Comparison of ENCODE assay signal across 20 mouse cellular contexts in the genomic region with DNA sequence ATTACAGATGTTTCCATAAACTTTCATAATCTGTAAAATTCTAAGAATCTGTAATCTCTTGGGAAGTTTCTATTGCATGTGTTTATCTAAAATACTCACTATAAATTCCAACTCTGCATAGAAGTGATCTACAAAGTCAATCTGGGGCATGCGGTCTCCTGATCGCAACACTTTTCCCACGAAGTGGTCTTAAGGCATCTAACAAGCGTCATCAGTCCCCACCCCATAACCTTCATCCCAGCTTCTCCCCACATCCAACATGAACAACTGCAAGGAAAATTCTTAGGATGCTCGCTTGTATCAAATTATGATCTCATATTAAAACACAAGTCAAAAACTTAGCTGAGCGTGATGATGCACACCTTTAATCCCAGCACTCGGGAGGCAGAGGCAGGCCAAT. TPM values are rescaled to one million over a fixed set of nuclear protein-coding genes. Genes with fewer than 3 reads are reported as not detected.
DNase-seq lines count a peak whose midpoint lies in the region; ATAC-seq and TF ChIP-seq lines count a peak whose summit lies in the region.
"Had no signal": no experiment of that assay in that cellular context is flagged by ENCODE, and none has a peak within 500 bp of the region (broad histone marks: within the 10 kb centered on the region; RNA-seq: fewer than 3 reads in every experiment).

No protein-coding gene starts in this region.

- no peak overlapping the region; the same call in 1 of the 2 replicates for H3K4me3 ChIP-seq in gastrocnemius, adult 2 months
- H3K4me3 ChIP-seq in heart, embryonic 13.5 days: no peak overlapping the region
- no peak overlapping the region for H3K4me3 ChIP-seq in kidney, postnatal 0 days (replicated peaks; ENCODE audit: low read depth, low read length)
- H3K4me3 ChIP-seq in midbrain, embryonic 11.5 days (ENCODE audit: low read depth, low read length): no peak overlapping the region
- no peak overlapping the region for H3K4me3 ChIP-seq in midbrain, embryonic 15.5 days
- H3K4me3 ChIP-seq: forebrain, embryonic 10.5 days; forebrain, embryonic 13.5 days; heart, embryonic 10.5 days; hindbrain, embryonic 10.5 days; hindbrain, embryonic 13.5 days had no signal

- no peak overlapping the region for H3K9ac ChIP-seq in heart, embryonic 13.5 days
- H3K9ac ChIP-seq in kidney, postnatal 0 days (ENCODE audit: low read depth, low read length): no peak overlapping the region
- no peak overlapping the region for H3K9ac ChIP-seq in midbrain, embryonic 11.5 days (ENCODE audit: low read length)
- no peak overlapping the region for H3K9ac ChIP-seq in midbrain, embryonic 15.5 days
- H3K9ac ChIP-seq: forebrain, embryonic 13.5 days; hindbrain, embryonic 13.5 days had no signal

- peaks cover 25% of the 10 kb centered on the region for H3K36me3 ChIP-seq in heart, embryonic 13.5 days
- 0 out of 2 replicates have a peak, but pooled peaks cover 3% of the 10 kb centered on the region for H3K36me3 ChIP-seq in kidney, postnatal 0 days (ENCODE audit: insufficient read depth, low read length)
- no peaks in the 10 kb centered on the region for H3K36me3 ChIP-seq in midbrain, embryonic 11.5 days (ENCODE audit: control insufficient read depth, insufficient read depth, low read length)
- no peaks in the 10 kb centered on the region for H3K36me3 ChIP-seq in midbrain, embryonic 15.5 days (replicated peaks)
- H3K36me3 ChIP-seq: hindbrain, embryonic 13.5 days had no signal

- TF ChIP-seq CTCF in gastrocnemius, adult 2 months (IDR thresholded peaks at IDR 0.05): no peak
- TF ChIP-seq CTCF in kidney, postnatal 0 days (IDR thresholded peaks at IDR 0.05; ENCODE audit: low read depth): no peak

- H3K4me1 ChIP-seq in heart, embryonic 13.5 days: peaks cover 85% of the 10 kb centered on the region
- H3K4me1 ChIP-seq in kidney, postnatal 0 days (replicated peaks; ENCODE audit: insufficient read depth, low read length): peaks cover 49% of the 10 kb centered on the region
- H3K4me1 ChIP-seq in midbrain, embryonic 11.5 days (ENCODE audit: control insufficient read depth, insufficient read depth, low read length): peaks cover 7% of the 10 kb centered on the region
- peaks cover 5% of the 10 kb centered on the region; the same call in 1 of the 2 replicates for H3K4me1 ChIP-seq in midbrain, embryonic 15.5 days

- H3K4me2 ChIP-seq in heart, embryonic 13.5 days: no peak overlapping the region
- H3K4me2 ChIP-seq in kidney, postnatal 0 days (ENCODE audit: low read length): no peak overlapping the region
- no peak overlapping the region for H3K4me2 ChIP-seq in midbrain, embryonic 11.5 days
- H3K4me2 ChIP-seq in midbrain, embryonic 15.5 days: no peak overlapping the region
- H3K4me2 ChIP-seq: forebrain, embryonic 13.5 days; hindbrain, embryonic 13.5 days had no signal

- H3K27ac ChIP-seq in gastrocnemius, adult 2 months: peak overlapping the region; percentile 78
- H3K27ac ChIP-seq in heart, embryonic 13.5 days (replicated peaks): 0 out of 2 replicates have a peak overlapping the region, but pooled peaks have one; percentile 21
- no peak overlapping the region for H3K27ac ChIP-seq in kidney, postnatal 0 days
- H3K27ac ChIP-seq in midbrain, embryonic 11.5 days (ENCODE audit: low read depth, low read length): no peak overlapping the region
- H3K27ac ChIP-seq in midbrain, embryonic 15.5 days: no peak overlapping the region
- H3K27ac ChIP-seq: forebrain, embryonic 10.5 days; forebrain, embryonic 13.5 days; hindbrain, embryonic 10.5 days; hindbrain, embryonic 13.5 days had no signal

- intact Hi-C loops in gastrocnemius, adult 2 months (cut with DNase I): no loop called here

- 89% methylated on average over 7 of the region's 7 CpGs for WGBS in heart, embryonic 13.5 days
- 93% methylated on average over 7 of the region's 7 CpGs for WGBS in kidney, postnatal 0 days
- 94% methylated on average over 7 of the region's 7 CpGs for WGBS in midbrain, embryonic 11.5 days
- 97% methylated on average over 7 of the region's 7 CpGs for whole genome bisulfite sequencing in midbrain, embryonic 15.5 days

- no peak for ATAC-seq in heart, embryonic 13.5 days (ENCODE audit: extremely low read depth, insufficient number of reproducible peaks, low FRiP score, low TSS enrichment)
- no peak for ATAC-seq in kidney, postnatal 0 days (replicated peaks; ENCODE audit: low FRiP score, low read depth)
- no peak for ATAC-seq in midbrain, embryonic 11.5 days (ENCODE audit: low FRiP score)
- no peak for ATAC-seq in midbrain, embryonic 15.5 days (replicated peaks)
- ATAC-seq: forebrain, embryonic 13.5 days; forebrain, embryonic 16.5 days; hindbrain, embryonic 16.5 days had no signal

- no peaks in the 10 kb centered on the region; the same call in 1 of the 2 replicates for H3K9me3 ChIP-seq in heart, embryonic 13.5 days
- H3K9me3 ChIP-seq in kidney, postnatal 0 days (replicated peaks; ENCODE audit: low read length): no peaks in the 10 kb centered on the region
- no peaks in the 10 kb centered on the region for H3K9me3 ChIP-seq in midbrain, embryonic 11.5 days (ENCODE audit: control insufficient read depth, low read length)
- H3K9me3 ChIP-seq in midbrain, embryonic 15.5 days: no peaks in the 10 kb centered on the region
- H3K9me3 ChIP-seq: forebrain, embryonic 10.5 days; forebrain, embryonic 13.5 days; heart, embryonic 10.5 days; hindbrain, embryonic 10.5 days; hindbrain, embryonic 13.5 days had no signal

- H3K27me3 ChIP-seq in heart, embryonic 13.5 days (replicated peaks): no peaks in the 10 kb centered on the region
- no peaks in the 10 kb centered on the region for H3K27me3 ChIP-seq in kidney, postnatal 0 days (ENCODE audit: insufficient read depth, low read length)
- no peaks in the 10 kb centered on the region for H3K27me3 ChIP-seq in midbrain, embryonic 11.5 days (ENCODE audit: control insufficient read depth, insufficient read depth, low read length)
- H3K27me3 ChIP-seq in midbrain, embryonic 15.5 days (replicated peaks): no peaks in the 10 kb centered on the region
- H3K27me3 ChIP-seq: forebrain, embryonic 13.5 days; hindbrain, embryonic 13.5 days had no signal

- DNase-seq in gastrocnemius, adult 2 months: no peak
- no peak for DNase-seq in gastrocnemius, adult 8-10 months (ENCODE audit: low spot score in 2 of 2)
- no peak for DNase-seq in heart, adult 8-10 months (ENCODE audit: low spot score)
- DNase-seq in kidney, postnatal 0 days (ENCODE audit: low spot score): peak; percentile 46
- no peak for DNase-seq in kidney, adult 18-20 months
- peak; percentile 56 for DNase-seq in midbrain, embryonic 11.5 days (ENCODE audit: low spot score, missing footprints)
- DNase-seq: adrenal gland, adult 8-10 months; adrenal gland, postnatal 25 days; cerebellum, adult 18-20 months; cerebellum, adult 9-10 months; cerebellum, postnatal 14 days had no signal

RNA-seq across cellular contexts. Expression of gene Lamc1, which starts 14.3 kb away (rescaled TPM):
- total RNA-seq in gastrocnemius, adult 2 months (2021): 10 to 100 TPM; 67.7 to 71.6 TPM
- 10 to 100 TPM; 34.7 to 54.8 (median 46.8) TPM for total RNA-seq in gastrocnemius, adult 8-10 months (2022)
- polyA plus RNA-seq in heart, embryonic 13.5 days (2015; fragmentation: Nextera tagmentation; extraction: Ambion mirVana): 75.3 and 78.2 TPM in 2 replicates
- total RNA-seq in heart, adult 8-10 months (2022): 100 to 1,000 TPM in 2 of 4 experiments, 10 to 100 TPM in 2; 83.2 to 109 (median 98.8) TPM
- 106 and 107 TPM in 2 replicates for polyA plus RNA-seq in kidney, postnatal 0 days (2015; fragmentation: Nextera tagmentation; extraction: Ambion mirVana)
- 24.6 and 26.5 TPM in 2 replicates for polyA plus RNA-seq in midbrain, embryonic 11.5 days (2014; fragmentation: Nextera tagmentation; extraction: Ambion mirVana)
- polyA plus RNA-seq in midbrain, embryonic 15.5 days (2015; fragmentation: Nextera tagmentation; extraction: Ambion mirVana): 15.9 and 16.0 TPM in 2 replicates

Comparison
In these comparisons a context has a peak if more than half of its experiments do, and no peak if none do; other contexts are left out.
1. DNase-seq: peak in kidney, postnatal 0 days (single experiment) and midbrain, embryonic 11.5 days (single experiment); none in gastrocnemius, adult 2 months (single experiment), gastrocnemius, adult 8-10 months (0 of 2), heart, adult 8-10 months (single experiment) and kidney, adult 18-20 months (single experiment).
2. H3K27ac ChIP-seq: peak in gastrocnemius, adult 2 months (single experiment) and heart, embryonic 13.5 days (single experiment); none in kidney, postnatal 0 days (single experiment), midbrain, embryonic 11.5 days (single experiment) and midbrain, embryonic 15.5 days (single experiment).